Mouse (Mus musculus): ENCODE measurements around the gene Btbd9. TPM values are rescaled to one million over a fixed set of nuclear protein-coding genes. Genes with fewer than 3 reads are reported as not detected.
A peak's percentile ranks its signal among the peaks of the same experiment; 100 is the strongest.

The Btbd9 gene
- total RNA-seq, 4 experiments from 2014 or later: 11.9 to 18.5 (median 12.6) TPM

DNA sequence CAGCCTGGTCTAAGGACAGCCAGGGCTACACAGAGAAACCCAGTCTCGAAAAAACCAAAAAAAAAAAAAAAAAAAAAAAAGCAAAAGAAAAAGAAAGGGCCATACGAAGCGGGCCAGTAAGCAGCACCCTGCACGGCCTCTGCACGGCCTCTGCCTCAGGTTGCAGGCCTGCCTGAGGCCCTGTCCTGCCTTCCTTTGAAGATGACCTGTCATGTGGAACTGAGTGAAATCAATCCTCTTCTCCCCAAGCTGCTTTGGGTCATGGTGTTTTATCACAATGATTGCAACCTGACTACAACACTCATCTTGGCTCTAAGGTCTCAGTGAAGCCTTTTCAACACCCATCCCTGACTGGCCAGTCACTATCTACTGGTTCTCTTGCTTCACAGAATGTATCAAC is 323.3 kb downstream of the Btbd9 start:
- DNase-seq (ENCODE audit: low spot score in 2 of 2): no peak

DNA sequence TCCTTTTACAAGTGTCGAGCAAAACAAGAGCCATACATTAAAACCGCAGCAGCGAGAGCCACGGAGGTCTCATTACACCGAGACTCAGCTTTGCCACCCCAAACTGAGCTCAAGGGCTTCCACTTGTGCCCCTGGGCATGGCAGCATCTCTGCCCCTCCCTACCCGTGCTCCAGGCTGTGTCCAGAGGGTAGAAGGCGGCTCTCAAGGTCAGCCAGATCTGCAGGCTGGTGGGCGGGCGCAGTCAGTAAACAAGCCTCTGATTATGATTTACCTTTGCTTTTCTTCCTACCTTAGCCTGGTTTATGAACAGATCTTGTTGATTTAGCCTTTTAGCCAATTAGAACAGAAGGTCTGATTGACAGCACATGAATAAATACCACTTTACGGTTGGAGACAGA is 331.0 kb downstream of the Btbd9 start:
- no peak for DNase-seq (ENCODE audit: low spot score in 2 of 2)

DNA sequence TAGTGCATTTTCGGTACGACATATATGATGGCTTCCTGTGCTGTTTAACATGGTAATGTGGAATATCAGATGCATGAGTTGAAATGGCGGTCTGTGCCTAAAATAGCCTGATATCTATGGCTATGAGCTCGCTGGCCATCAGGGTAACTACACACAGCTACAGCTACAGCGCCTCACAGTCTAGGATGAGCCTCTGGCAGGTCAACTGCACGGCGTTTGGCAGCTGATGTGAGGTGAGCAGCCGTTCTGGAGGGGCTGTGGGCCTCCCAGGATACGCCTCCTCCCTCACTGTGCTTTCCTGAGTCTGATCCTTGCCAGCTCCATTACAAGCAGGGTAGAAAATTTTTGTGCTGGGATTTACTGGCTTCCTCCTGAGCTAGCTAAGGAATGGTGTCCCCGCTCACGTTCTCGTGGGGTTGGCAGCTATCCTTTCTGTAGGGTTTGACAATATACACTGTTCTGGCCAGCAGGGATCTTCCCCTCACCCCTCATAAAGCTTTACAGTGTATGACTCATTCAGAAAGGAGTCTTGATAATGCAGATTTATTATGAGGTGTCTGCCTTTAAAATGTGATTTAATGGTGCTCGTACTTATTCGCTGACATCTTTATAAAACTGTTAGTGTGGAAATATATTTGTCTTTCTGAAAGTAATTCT is 331.5 kb downstream of the Btbd9 start:
- no peak for DNase-seq (ENCODE audit: low spot score in 2 of 2)

DNA sequence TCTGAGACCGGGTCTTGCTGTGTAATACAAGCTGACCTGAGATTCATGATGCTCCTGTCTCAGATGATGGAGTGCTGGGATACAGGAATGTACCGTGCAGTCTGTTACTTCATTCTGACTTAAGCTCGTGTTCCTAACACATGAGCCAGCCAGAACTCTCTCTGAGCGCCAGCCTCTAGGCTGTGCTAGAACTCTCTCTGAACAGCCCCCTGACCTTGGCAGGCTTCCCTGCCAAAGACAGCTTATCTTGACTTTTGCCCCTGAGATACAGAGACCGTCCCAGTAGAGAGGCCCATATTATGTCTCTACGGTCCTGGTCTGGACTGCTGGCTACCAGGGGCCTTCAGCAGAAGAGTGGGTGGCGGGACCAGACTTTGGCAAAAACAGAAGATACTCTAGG is 332.7 kb downstream of the Btbd9 start:
- no peak for DNase-seq (ENCODE audit: low spot score in 2 of 2)

DNA sequence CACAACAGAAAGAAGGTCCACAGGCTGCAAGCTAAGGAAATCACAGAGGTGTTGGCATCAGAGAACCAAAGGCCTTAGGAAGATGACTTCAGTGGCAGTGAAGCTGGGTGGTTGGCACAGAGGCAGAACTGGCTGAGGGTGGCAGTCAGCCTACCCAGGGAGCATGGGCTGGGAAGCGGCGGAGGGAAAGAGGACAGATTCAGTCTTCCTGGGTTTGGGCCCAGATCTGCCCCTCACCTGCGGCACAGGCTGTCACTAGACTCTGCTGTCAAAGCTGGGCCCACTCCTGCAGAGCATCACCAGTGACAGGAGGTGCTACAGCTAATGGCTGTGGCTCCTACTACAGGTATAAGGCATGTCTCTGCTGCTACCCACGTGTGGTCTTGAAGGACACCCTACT is 333.6 kb downstream of the Btbd9 start:
- DNase-seq (ENCODE audit: low spot score in 2 of 2): no peak

DNA sequence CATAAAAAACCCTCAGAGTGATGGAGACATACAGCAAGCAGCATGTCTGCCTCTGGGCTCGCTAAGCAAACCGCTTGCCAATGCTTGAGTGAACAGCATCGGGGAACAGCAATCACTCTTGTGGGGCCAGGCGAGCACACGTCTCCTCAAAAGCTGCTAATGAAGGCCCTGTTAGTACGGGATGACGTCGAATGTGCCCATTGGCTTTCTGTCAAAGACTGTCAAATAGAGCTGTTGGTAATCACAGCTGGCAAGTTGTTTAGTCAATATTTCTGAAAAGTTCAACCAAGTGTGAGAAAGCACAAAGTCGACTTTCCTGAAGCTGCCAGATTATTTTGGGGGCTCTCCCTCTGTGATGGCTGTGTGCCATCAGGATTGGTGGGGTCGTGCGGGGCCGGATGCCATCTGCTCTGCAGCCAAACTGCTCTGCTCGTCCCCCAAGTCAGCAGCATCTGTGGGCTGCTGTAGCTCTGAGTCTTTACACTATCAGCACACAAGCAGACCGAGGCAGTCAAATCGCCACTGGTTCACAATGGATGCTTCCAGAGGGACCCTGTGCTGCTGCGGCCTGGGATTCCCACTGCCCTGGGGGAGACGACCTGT is 334.5 kb downstream of the Btbd9 start:
- no peak for DNase-seq (ENCODE audit: low spot score in 2 of 2)

DNA sequence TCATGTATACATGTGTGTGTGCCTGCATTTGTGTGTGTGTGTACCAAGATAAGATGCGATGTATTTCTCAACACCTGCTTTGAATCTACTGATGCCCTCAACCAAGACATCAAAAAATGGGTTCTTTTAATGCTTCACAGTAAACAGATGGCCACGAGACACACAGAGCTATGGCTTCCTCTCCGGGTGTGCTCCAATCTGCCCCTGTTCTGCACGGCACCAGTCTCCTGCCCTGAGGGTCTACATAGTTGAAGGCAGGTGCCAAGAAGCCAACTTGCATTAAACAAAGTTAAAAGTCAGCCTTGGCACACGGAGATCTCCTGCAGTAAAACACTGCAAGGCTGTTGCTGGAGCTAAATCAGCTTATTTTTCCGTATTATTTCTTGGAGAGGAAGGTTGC is 335.2 kb downstream of the Btbd9 start:
- no peak for DNase-seq (ENCODE audit: low spot score in 2 of 2)

DNA sequence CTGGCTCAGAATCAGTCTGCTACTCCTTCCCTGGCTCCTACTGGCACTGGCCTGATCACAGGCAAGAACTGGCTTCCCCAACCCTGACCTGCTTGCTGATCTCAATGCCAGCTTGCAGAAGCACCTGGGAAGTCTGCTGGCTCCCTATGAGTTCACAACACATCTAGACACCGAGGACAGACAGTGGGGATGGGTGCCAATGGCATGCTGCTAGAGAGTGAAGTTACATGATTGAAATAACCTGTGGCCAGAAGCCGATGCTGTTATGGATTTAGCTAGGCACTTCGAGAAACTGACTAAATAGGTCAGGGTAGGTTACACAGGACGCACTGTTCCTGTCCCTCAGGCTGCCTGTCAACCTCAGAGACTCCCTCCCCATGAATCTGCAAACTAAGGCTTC is 335.6 kb downstream of the Btbd9 start:
- DNase-seq (ENCODE audit: low spot score in 2 of 2): peak; percentile 76 to 80

DNA sequence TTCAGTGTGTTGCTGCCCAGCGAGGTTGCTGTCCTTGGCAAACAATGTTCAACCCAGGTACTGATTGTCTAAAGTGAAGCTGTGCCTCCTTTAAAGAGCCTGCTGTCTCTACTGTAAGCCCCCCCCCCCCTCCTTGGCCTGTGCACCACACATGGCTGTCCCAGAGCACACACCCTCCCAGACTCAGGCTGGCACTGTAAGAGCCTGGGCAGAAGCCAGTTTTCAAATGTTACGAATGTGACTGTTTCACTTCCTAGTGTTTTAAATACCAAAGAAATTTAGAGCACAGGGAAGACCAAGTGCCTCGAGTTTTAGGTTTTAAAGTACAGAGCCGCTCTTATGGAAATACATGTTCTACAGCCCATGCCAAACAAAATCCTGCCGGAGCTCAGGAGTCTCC is 336.8 kb downstream of the Btbd9 start:
- DNase-seq (ENCODE audit: low spot score in 2 of 2): no peak

DNA sequence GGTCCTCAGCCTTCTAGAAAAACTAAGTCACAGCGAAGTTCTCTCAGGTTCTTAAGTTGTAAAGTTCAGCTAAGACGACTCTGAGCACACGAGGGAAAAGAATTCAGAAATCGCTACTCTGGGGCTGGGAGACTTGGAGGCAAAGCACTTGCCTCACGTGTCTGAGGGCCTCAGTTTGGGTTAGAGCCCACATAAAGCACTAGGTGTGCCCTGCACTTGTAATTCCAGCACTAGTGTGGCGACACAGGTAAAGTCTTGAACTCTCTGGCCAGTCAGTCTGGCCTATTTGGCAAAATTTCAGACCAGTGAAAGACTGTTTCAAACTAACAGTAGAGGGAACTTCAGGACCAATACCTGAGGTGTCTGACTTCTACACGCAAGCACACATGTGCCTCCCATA is 338.7 kb downstream of the Btbd9 start:
- DNase-seq (ENCODE audit: low spot score in 2 of 2): no peak

DNA sequence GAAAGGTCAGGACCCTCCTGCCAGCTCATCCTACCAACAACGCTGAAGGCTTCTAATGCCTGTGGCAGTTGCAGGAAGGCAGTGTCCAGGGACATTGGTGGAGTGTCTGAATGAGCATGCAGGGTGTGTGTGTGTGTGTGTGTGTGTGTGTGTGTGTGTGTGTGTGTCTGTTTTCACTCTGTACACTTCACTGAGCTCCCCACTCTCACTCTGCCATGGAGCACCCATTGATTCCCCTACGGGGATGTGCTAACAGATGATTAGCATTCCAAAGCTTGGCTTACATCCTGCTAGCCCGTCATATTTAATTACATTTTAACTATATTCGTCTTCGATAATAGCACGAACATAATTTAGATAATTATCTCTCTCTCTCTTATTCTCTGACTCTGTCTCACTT is 339.7 kb downstream of the Btbd9 start:
- no peak for DNase-seq (ENCODE audit: low spot score in 2 of 2)

DNA sequence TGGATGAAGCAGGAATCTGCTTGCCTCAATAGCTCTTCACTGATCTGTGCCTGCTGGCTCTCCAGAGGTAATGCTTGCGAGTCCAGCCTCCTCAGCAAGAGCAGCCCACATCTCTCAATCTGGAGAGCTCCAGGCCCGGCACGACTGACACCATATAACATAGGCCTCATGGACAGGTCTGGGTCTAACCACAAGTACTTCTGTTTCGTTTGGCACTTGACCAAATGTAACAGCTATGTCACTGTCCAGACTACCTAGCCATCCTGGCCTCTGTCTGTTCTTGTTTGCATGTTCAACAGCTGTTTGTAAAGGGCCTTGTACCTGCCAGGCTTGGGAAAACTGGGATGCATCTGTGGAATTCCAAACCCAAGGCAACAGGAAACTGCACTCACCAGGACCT is 340.9 kb downstream of the Btbd9 start:
- no peak for DNase-seq (ENCODE audit: low spot score in 2 of 2)

DNA sequence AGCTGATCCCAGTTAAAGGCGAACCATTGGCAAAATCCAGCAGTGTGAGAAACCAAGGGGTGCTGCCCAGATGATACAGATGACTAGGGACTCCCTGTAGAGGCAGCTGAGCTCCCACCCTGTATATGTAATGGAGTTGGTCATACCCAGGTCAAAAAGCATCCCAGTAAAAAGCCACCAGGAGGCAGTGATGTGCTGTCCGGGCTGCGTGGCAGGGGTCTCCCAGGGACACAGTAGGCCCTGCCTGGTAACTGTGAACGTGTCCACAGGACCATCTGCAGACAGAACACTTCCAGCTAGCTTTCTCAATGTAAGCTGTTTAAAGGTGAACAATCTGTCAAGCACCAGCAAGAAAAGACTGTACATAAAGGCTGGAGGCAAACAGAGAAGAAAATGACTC is 343.6 kb downstream of the Btbd9 start:
- no peak for DNase-seq (ENCODE audit: low spot score in 2 of 2)

DNA sequence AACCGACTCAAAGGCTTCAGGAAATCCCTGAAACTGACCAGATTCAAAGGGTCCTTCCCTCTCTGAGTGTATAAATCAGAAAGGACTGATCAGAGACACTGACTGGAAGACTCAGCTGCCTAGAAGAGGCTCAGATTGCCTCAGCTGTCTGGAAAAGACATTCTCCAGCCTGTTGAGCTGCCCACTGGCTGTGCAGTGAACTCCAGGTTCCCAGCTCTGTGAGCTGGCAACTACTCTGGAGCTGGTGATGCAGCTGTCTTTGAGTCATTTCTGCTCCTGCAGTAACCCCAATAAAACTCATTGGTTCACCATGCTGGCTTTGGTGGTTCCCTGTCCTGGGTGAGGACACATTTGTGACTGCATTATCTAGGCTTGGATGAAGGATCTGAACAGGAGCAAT is 344.8 kb downstream of the Btbd9 start:
- no peak for DNase-seq (ENCODE audit: low spot score in 2 of 2)

DNA sequence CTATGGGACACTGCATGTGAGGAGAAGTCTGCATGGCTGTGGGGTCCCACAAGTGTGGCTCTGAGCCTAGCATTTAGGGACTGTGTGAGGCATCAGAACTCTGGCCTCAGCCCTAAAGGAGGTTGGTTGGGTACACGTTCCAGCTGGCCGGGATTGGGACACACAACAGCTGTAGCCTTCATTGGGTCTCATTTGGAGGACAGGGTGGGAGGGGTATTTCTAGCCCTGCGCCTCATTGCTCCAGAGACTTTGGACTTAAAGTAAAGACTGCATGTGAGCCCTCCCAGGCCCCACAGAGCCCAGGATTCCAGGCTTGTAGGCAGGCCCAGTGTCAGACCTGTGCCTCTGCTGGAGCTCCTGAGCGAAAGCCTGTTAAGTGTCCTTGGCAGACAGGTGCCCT is 345.9 kb downstream of the Btbd9 start:
- no peak for DNase-seq (ENCODE audit: low spot score in 2 of 2)

DNA sequence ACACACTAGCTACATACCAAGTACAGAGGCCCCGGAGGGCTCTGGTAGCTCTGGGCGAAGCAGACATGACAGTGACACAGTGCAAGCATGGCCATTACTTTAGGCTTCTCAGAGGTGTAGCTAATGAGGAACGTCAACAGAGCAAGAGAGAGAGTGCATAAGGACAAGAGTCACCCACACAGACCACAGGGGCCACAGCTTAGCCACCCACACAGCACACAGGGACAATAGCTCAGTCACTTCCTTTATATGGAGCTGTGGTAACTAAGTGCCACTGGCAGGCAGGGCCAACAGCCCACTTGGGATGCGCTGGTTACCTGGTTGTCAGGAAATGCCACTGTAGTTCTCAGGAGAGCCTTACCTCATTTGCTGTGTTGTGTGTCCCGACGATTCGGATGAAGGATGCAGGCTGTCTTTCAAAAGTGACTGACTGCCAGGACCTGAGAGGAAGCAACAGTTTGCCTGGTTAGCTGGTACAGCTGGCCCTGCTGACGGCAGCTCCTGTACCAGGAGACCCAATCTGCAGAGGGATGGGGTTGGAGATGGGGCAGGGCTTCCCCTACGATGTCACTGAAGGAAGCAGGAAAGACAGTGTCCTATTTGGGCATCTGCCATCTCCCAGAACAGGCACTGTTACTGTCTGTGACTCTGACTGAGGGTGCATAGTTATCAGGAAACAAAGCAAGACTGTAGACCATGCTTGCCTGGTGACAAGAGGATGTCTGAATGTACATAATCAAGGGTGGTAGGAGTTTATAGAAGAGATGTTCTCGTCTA is 347.7 kb downstream of the Btbd9 start:
- no peak for DNase-seq (ENCODE audit: low spot score in 2 of 2)

DNA sequence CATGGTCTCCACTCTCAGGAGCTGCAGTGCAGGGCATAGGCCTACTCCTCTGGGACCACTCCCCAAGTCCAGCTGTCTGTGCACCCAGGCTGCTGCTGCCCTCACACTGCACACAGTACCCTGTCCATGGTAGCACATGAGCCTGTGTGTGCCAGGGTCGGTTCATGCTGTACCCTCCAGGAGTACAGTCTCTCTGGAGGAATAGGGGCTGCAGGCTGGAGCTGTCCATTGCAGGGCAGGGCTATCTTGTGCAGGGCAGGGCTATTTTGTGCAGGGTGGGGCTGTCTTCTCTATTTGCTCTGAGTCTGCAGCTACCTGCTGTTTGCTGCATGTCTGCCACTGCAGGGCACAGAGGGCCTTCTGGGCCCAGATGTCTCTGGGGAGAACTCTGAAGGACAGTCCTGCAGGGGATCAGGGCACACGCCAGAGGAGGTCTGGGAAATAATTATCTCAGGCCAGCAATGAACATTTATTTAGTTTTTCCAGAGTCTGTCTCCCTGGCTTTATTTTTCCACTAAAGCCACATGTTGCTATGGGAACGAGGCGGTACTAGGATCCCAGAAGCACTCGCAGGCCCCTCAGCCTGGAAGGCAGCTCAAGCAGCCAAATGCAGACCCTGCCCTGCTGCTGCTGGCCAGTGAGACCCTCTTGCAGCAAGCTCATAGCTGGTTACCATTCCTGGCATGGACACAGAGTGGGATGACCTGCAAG is 351.1 kb downstream of the Btbd9 start:
- no peak for DNase-seq (ENCODE audit: low spot score in 2 of 2)

DNA sequence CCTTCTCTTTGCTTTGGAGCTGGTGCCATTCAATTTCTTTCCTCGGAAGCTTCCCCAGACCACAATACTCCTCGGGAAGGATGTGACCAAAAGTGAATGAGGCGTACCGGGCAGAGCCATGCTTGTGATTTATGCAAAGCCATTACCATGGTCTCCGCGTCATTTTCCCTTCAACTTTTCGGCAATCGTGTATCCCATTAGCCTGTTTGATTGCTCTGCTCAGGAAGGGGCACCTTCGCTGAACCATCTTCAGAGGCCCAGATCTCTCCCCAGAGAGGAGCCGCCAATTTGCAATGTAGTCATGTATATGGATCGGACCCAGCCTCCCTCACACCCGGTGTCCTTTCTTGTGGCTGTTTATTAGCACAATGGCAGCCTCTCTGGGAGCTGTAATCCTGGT is 353.5 kb downstream of the Btbd9 start:
- no peak for DNase-seq (ENCODE audit: low spot score in 2 of 2)

DNA sequence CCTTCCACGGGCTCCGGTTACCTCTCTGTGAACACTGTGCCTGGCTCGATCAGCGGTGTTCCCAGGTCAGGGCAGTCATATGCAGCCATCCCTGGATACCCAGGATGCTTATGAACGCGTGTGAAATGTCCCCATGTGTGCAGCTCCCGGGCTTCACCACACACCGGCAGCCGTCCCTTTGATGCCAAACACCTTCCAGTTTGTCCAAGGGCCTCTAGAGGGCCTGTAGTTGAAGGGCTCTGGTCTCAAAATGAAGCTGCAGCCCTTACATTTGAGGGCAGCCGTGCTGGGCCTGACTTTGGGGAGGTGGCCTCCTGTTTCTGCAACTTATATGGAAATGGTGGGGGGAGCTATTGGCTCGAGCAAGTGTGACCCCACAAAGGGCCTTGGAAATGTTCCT is 353.9 kb downstream of the Btbd9 start:
- DNase-seq (ENCODE audit: low spot score in 2 of 2): no peak

DNA sequence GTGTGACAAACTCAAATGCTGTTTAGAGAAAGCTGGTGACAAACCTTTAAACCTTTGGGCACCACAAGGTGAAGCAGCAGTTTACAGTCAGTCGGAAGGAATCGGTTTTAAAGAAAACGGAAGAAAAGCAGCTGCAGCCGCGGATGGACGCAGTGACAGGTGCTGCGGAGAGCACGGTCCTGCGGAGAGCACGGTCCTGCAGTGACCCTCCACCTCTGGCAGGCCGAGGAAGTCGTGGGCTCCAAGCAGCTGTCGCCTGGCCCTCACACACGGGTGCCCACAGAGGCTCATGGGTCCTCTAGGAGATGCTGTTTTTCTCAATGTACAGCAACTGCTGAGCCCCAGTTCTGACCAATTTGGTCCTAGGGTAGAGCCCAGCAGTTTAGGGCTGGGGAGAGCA is 354.6 kb downstream of the Btbd9 start:
- no peak for DNase-seq (ENCODE audit: low spot score in 2 of 2)

DNA sequence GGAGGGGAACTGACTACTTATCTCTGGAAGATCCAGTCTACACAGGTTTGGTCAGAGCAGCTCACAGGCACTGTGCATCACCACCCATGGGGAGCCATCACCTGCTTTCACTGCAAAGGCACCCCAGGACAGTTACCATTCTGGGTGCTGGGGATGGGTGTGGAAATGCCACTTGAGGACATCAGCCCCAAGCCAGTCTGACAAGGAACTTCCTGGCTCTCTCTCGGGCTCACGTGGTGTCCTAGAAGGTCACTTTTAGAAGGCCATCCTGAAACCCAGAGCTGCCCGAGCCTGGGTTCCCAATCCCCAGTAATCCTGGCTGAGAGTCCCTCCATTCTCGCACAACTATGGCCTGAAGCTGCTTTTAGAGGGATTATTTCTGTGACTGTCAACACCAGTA is 360.5 kb downstream of the Btbd9 start:
- DNase-seq (ENCODE audit: low spot score in 2 of 2): no peak

DNA sequence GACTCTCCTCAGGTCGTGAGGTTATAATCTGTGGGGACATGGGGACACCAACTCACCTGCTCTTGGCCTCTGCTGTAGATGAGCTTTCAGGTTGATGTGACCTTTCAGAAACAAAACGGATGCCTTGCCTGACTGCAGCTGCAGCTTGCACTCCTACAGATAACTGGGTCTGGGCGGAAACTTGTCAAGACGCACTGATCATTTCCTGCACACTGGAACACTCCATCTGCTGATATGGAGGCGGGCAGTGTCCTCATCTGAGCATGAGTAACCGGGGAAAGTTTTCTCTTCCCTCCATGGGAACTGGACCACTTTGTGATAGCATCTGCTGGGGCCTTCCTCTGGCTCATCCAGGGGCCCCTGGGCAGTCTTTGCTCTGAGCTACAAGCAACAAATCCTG is 361.9 kb downstream of the Btbd9 start:
- DNase-seq (ENCODE audit: low spot score in 2 of 2): no peak

Data from gastrocnemius, adult 8-10 months (tissue).